In genomic region chr9:108949231-108949966, GRCm38 (mm10) we compare ENCODE assay signal across 8 mouse cellular contexts. TPM values are rescaled to one million over a fixed set of nuclear protein-coding genes. Genes with fewer than 3 reads are reported as not detected.
DNase-seq lines count a peak whose midpoint lies in the region; ATAC-seq and TF ChIP-seq lines count a peak whose summit lies in the region.

No protein-coding gene starts in this region.

- H3K4me1 ChIP-seq in lung, embryonic 14.5 days (ENCODE audit: insufficient read depth): no peaks in the 10 kb centered on the region
- H3K4me1 ChIP-seq in lung, adult 2 months (ENCODE audit: control insufficient read depth, insufficient read depth, low read length): no peaks in the 10 kb centered on the region

- no peak for TF ChIP-seq POLR2A in lung, adult 2 months (IDR thresholded peaks at IDR 0.05; ENCODE audit: borderline replicate concordance, extremely low read depth, low read depth, low read length)

- DNase-seq in lung, embryonic 14.5 days: peak; percentile 62
- no peak for DNase-seq in lung, adult 2 months
- DNase-seq in gastrocnemius, adult 18-20 months (ENCODE audit: low spot score): peak; percentile 56
- DNase-seq in kidney, adult 18-20 months: peak; percentile 10
- DNase-seq in skeletal muscle tissue, adult 2 months (ENCODE audit: low read depth, low spot score): peak; percentile 64
- DNase-seq in left cerebral cortex, adult 8-10 months (ENCODE audit: low spot score in 2 of 2): no peak
- no peak for DNase-seq in layer of hippocampus, adult 2 months (ENCODE audit: low spot score in 2 of 2)
- DNase-seq in right cerebral cortex, adult 2 months (ENCODE audit: low spot score in 2 of 2): no peak

- H3K9me3 ChIP-seq in lung, embryonic 14.5 days (ENCODE audit: low read depth, low read length): no peaks in the 10 kb centered on the region

- H3K27me3 ChIP-seq in lung, embryonic 14.5 days (ENCODE audit: insufficient read depth, low read length): peaks cover 11% of the 10 kb centered on the region; the same call in 1 of the 2 replicates

- no peak for TF ChIP-seq CTCF in lung, embryonic 14.5 days (IDR thresholded peaks at IDR 0.05; ENCODE audit: low read depth)
- TF ChIP-seq CTCF in lung, adult 2 months (IDR thresholded peaks at IDR 0.05; ENCODE audit: insufficient read depth, low read length): no peak
- TF ChIP-seq CTCF in layer of hippocampus, adult 2 months (conservative IDR thresholded peaks at IDR 0.05): no peak

- H3K4me3 ChIP-seq in lung, embryonic 14.5 days (ENCODE audit: low read depth, low read length): no peak overlapping the region
- H3K4me3 ChIP-seq in lung, adult 2 months (replicated peaks; ENCODE audit: extremely low read depth, low read depth, low read length): no peak overlapping the region
- no peak overlapping the region for H3K4me3 ChIP-seq in layer of hippocampus, adult 2 months

- H3K36me3 ChIP-seq in lung, embryonic 14.5 days (ENCODE audit: insufficient read depth): peaks cover 63% of the 10 kb centered on the region

- 61% methylated on average over 13 of the region's 13 CpGs for WGBS in lung, embryonic 14.5 days
- WGBS in lung, adult 2 months: 50% methylated on average over 13 of the region's 13 CpGs

- no peak overlapping the region for H3K9ac ChIP-seq in lung, embryonic 14.5 days

- ATAC-seq in lung, embryonic 14.5 days (ENCODE audit: insufficient read depth): peak; percentile 62

- peak overlapping the region; percentile 60; the same call in 1 of the 2 replicates for H3K27ac ChIP-seq in lung, embryonic 14.5 days (ENCODE audit: low read depth)
- H3K27ac ChIP-seq in layer of hippocampus, adult 2 months: no peak overlapping the region

- no peak overlapping the region for H3K4me2 ChIP-seq in lung, embryonic 14.5 days

RNA-seq across cellular contexts. Expression of gene Col7a1, which starts 4.0 kb away (rescaled TPM):
- 1.7 and 2.1 TPM in 2 replicates for polyA plus RNA-seq in lung, embryonic 14.5 days (2014; fragmentation: Nextera tagmentation; extraction: Ambion mirVana)
- 7.1 and 12.2 TPM in 2 replicates for polyA plus RNA-seq in lung, adult 2 months (2012; rRNA removed)
- total RNA-seq in gastrocnemius, adult 18-20 months (2021): 1 to 10 TPM; 2.2 to 3.5 TPM
- total RNA-seq in left cerebral cortex, adult 8-10 months (2022): 1 to 10 TPM; 1.5 to 2.7 (median 2.1) TPM
- 1 to 10 TPM; 3.8 to 4.6 TPM for total RNA-seq in layer of hippocampus, adult 2 months (2021)

RNA-seq across cellular contexts. Expression of gene Uqcrc1, which starts 13.0 kb away (rescaled TPM):
- polyA plus RNA-seq in lung, embryonic 14.5 days (2014; fragmentation: Nextera tagmentation; extraction: Ambion mirVana): 446 and 454 TPM in 2 replicates
- 290 and 399 TPM in 2 replicates for polyA plus RNA-seq in lung, adult 2 months (2012; rRNA removed)
- total RNA-seq in gastrocnemius, adult 18-20 months (2021): 100 to 1,000 TPM; 888 to 981 TPM
- total RNA-seq in left cerebral cortex, adult 8-10 months (2022): 100 to 1,000 TPM; 355 to 385 (median 380) TPM
- total RNA-seq in layer of hippocampus, adult 2 months (2021): 100 to 1,000 TPM; 337 to 364 TPM

RNA-seq across cellular contexts. Expression of gene Tmem89, which starts 35.0 kb away (rescaled TPM):
- not detected in 2 replicates for polyA plus RNA-seq in lung, embryonic 14.5 days (2014; fragmentation: Nextera tagmentation; extraction: Ambion mirVana)
- polyA plus RNA-seq in lung, adult 2 months (2012; rRNA removed): 0.17 and 0.26 TPM in 2 replicates
- not detected for total RNA-seq in gastrocnemius, adult 18-20 months (2021)
- total RNA-seq in left cerebral cortex, adult 8-10 months (2022): under 1 TPM in 2 of 4 experiments, not detected in 2; 0.37 to 0.61 TPM
- total RNA-seq in layer of hippocampus, adult 2 months (2021): under 1 TPM; 0.52 to 0.67 TPM

RNA-seq across cellular contexts. Expression of gene Ucn2, which starts 36.4 kb away (rescaled TPM):
- not detected in 2 replicates for polyA plus RNA-seq in lung, embryonic 14.5 days (2014; fragmentation: Nextera tagmentation; extraction: Ambion mirVana)
- 1.0 and 2.3 TPM in 2 replicates for polyA plus RNA-seq in lung, adult 2 months (2012; rRNA removed)
- total RNA-seq in gastrocnemius, adult 18-20 months (2021): under 1 TPM; 0.27 to 0.90 TPM
- under 1 TPM in 2 of 4 experiments, not detected in 2; 0.33 to 0.53 TPM for total RNA-seq in left cerebral cortex, adult 8-10 months (2022)
- not detected for total RNA-seq in layer of hippocampus, adult 2 months (2021)

RNA-seq across cellular contexts. Expression of gene Pfkfb4, which starts 42.2 kb away (rescaled TPM):
- polyA plus RNA-seq in lung, embryonic 14.5 days (2014; fragmentation: Nextera tagmentation; extraction: Ambion mirVana): 7.6 and 9.7 TPM in 2 replicates
- polyA plus RNA-seq in lung, adult 2 months (2012; rRNA removed): 49.4 and 59.8 TPM in 2 replicates
- 10 to 100 TPM; 18.8 to 43.0 TPM for total RNA-seq in gastrocnemius, adult 18-20 months (2021)
- 10 to 100 TPM; 15.0 to 17.6 (median 15.2) TPM for total RNA-seq in left cerebral cortex, adult 8-10 months (2022)
- total RNA-seq in layer of hippocampus, adult 2 months (2021): 10 to 100 TPM; 10.9 to 11.8 TPM

Comparison
In these comparisons a context has a peak if more than half of its experiments do, and no peak if none do; other contexts are left out.
1. DNase-seq: peak in lung, embryonic 14.5 days (single experiment), gastrocnemius, adult 18-20 months (single experiment), kidney, adult 18-20 months (single experiment) and skeletal muscle tissue, adult 2 months (single experiment); none in lung, adult 2 months (single experiment), left cerebral cortex, adult 8-10 months (0 of 2), layer of hippocampus, adult 2 months (0 of 2) and right cerebral cortex, adult 2 months (0 of 2).